27 mouse cellular contexts compared by ENCODE assay signal in genomic region chr10:17786771-17787170, GRCm38 (mm10). TPM values are rescaled to one million over a fixed set of nuclear protein-coding genes. Genes with fewer than 3 reads are reported as not detected.
DNase-seq lines count a peak whose midpoint lies in the region; ATAC-seq and TF ChIP-seq lines count a peak whose summit lies in the region.
"Had no signal": no experiment of that assay in that cellular context is flagged by ENCODE, and none has a peak within 500 bp of the region (broad histone marks: within the 10 kb centered on the region; RNA-seq: fewer than 3 reads in every experiment).

No protein-coding gene starts in this region.

- no peaks in the 10 kb centered on the region for H3K27me3 ChIP-seq in embryonic facial prominence, embryonic 11.5 days (ENCODE audit: control insufficient read depth, insufficient read depth, low read length)
- no peaks in the 10 kb centered on the region for H3K27me3 ChIP-seq in embryonic facial prominence, embryonic 10.5 days (replicated peaks; ENCODE audit: low read depth, poor library complexity, severe bottlenecking)
- H3K27me3 ChIP-seq in kidney, postnatal 0 days (ENCODE audit: insufficient read depth, low read length), result no peaks in the 10 kb centered on the region
- H3K27me3 ChIP-seq in kidney, embryonic 15.5 days, result no peaks in the 10 kb centered on the region
- H3K27me3 ChIP-seq in lung, embryonic 14.5 days (ENCODE audit: insufficient read depth, low read length), result no peaks in the 10 kb centered on the region
- H3K27me3 ChIP-seq: CH12.LX; embryonic facial prominence, embryonic 13.5 days; forebrain, embryonic 13.5 days; forebrain, embryonic 15.5 days; Patski had no signal

- no peak overlapping the region for H3K27ac ChIP-seq in embryonic facial prominence, embryonic 11.5 days (replicated peaks; ENCODE audit: low read depth, low read length)
- no peak overlapping the region for H3K27ac ChIP-seq in embryonic facial prominence, embryonic 10.5 days (replicated peaks)
- H3K27ac ChIP-seq in kidney, postnatal 0 days, result no peak overlapping the region
- H3K27ac ChIP-seq in kidney, embryonic 15.5 days, result no peak overlapping the region
- no peak overlapping the region for H3K27ac ChIP-seq in lung, embryonic 14.5 days (ENCODE audit: low read depth)
- H3K27ac ChIP-seq: embryonic facial prominence, embryonic 13.5 days; forebrain, embryonic 13.5 days; forebrain, embryonic 15.5 days had no signal

- TF ChIP-seq CTCF in kidney, postnatal 0 days (IDR thresholded peaks at IDR 0.05; ENCODE audit: low read depth), result no peak
- no peak for TF ChIP-seq CTCF in lung, embryonic 14.5 days (IDR thresholded peaks at IDR 0.05; ENCODE audit: low read depth)

- H3K9me3 ChIP-seq in embryonic facial prominence, embryonic 11.5 days (replicated peaks; ENCODE audit: control insufficient read depth, low read length), result no peaks in the 10 kb centered on the region
- no peaks in the 10 kb centered on the region for H3K9me3 ChIP-seq in embryonic facial prominence, embryonic 10.5 days
- H3K9me3 ChIP-seq in kidney, postnatal 0 days (replicated peaks; ENCODE audit: low read length), result no peaks in the 10 kb centered on the region
- no peaks in the 10 kb centered on the region for H3K9me3 ChIP-seq in kidney, embryonic 15.5 days (replicated peaks)
- no peaks in the 10 kb centered on the region for H3K9me3 ChIP-seq in lung, embryonic 14.5 days (ENCODE audit: low read depth, low read length)
- H3K9me3 ChIP-seq: embryonic facial prominence, embryonic 13.5 days; forebrain, embryonic 13.5 days; forebrain, embryonic 15.5 days; G1E had no signal

- H3K4me2 ChIP-seq in embryonic facial prominence, embryonic 11.5 days (ENCODE audit: low read depth, low read length), result no peak overlapping the region
- H3K4me2 ChIP-seq in kidney, postnatal 0 days (ENCODE audit: low read length), result no peak overlapping the region
- H3K4me2 ChIP-seq in kidney, embryonic 15.5 days, result no peak overlapping the region
- no peak overlapping the region for H3K4me2 ChIP-seq in lung, embryonic 14.5 days
- H3K4me2 ChIP-seq: embryonic facial prominence, embryonic 13.5 days; forebrain, embryonic 13.5 days; forebrain, embryonic 15.5 days had no signal

- ATAC-seq in embryonic facial prominence, embryonic 11.5 days (replicated peaks; ENCODE audit: insufficient number of reproducible peaks, low FRiP score, low TSS enrichment, low read depth), result no peak
- ATAC-seq in kidney, postnatal 0 days (replicated peaks; ENCODE audit: low FRiP score, low read depth), result no peak
- ATAC-seq in kidney, embryonic 15.5 days (replicated peaks; ENCODE audit: low FRiP score), result no peak
- no peak for ATAC-seq in lung, embryonic 14.5 days (ENCODE audit: insufficient read depth)
- ATAC-seq: activated CD4-positive, CD25-positive, alpha-beta regulatory T cell, adult 4 months; CD4-positive, CD25-positive, alpha-beta regulatory T cell, adult 4 months; forebrain, embryonic 13.5 days; forebrain, embryonic 15.5 days; forebrain, postnatal 0 days; Patski had no signal

- DNase-seq in embryonic facial prominence, embryonic 11.5 days (ENCODE audit: low spot score), result peak; percentile 33
- DNase-seq in embryonic facial prominence, embryonic 10.5 days (ENCODE audit: low spot score), result no peak
- DNase-seq in kidney, postnatal 0 days (ENCODE audit: low spot score), result peak; percentile 57
- DNase-seq in lung, embryonic 14.5 days, result peak; percentile 69
- DNase-seq in lung, postnatal 36 days, result no peak
- DNase-seq in right cerebral cortex, postnatal 36 days (ENCODE audit: low spot score in 2 of 2), result no peak
- DNase-seq: adrenal gland, adult 8-10 months; adrenal gland, postnatal 14 days; adrenal gland, postnatal 36 days; B cell, adult 2 months; cerebellum, adult 11 months; cerebellum, adult 18-20 months; cerebellum, adult 8-10 months; cerebellum, adult 9-11 months; cerebellum, postnatal 14 days; cerebellum, postnatal 36 days; embryo, embryonic 11 days; forebrain, postnatal 0 days had no signal

- no peaks in the 10 kb centered on the region for H3K36me3 ChIP-seq in embryonic facial prominence, embryonic 11.5 days (replicated peaks; ENCODE audit: control insufficient read depth, insufficient read depth, low read depth, low read length)
- no peaks in the 10 kb centered on the region for H3K36me3 ChIP-seq in embryonic facial prominence, embryonic 10.5 days (replicated peaks)
- no peaks in the 10 kb centered on the region for H3K36me3 ChIP-seq in kidney, postnatal 0 days (ENCODE audit: insufficient read depth, low read length)
- H3K36me3 ChIP-seq in kidney, embryonic 15.5 days, result no peaks in the 10 kb centered on the region
- no peaks in the 10 kb centered on the region for H3K36me3 ChIP-seq in lung, embryonic 14.5 days (ENCODE audit: insufficient read depth)
- H3K36me3 ChIP-seq: embryonic facial prominence, embryonic 13.5 days; forebrain, embryonic 15.5 days; G1E had no signal

- no peak overlapping the region for H3K4me3 ChIP-seq in embryonic facial prominence, embryonic 11.5 days (ENCODE audit: low read depth, low read length)
- H3K4me3 ChIP-seq in embryonic facial prominence, embryonic 10.5 days, result no peak overlapping the region
- H3K4me3 ChIP-seq in kidney, postnatal 0 days (replicated peaks; ENCODE audit: low read depth, low read length), result no peak overlapping the region
- no peak overlapping the region for H3K4me3 ChIP-seq in kidney, embryonic 15.5 days (replicated peaks)
- no peak overlapping the region for H3K4me3 ChIP-seq in lung, embryonic 14.5 days (ENCODE audit: low read depth, low read length)
- H3K4me3 ChIP-seq: embryonic facial prominence, embryonic 13.5 days; forebrain, embryonic 13.5 days; forebrain, embryonic 15.5 days had no signal

- 49% methylated on average over 3 of the region's 3 CpGs for WGBS in embryonic facial prominence, embryonic 11.5 days
- WGBS in embryonic facial prominence, embryonic 10.5 days, result 66% methylated on average over 3 of the region's 3 CpGs
- WGBS in kidney, postnatal 0 days, result 40% methylated on average over 3 of the region's 3 CpGs
- 50% methylated on average over 3 of the region's 3 CpGs for WGBS in kidney, embryonic 15.5 days
- WGBS in lung, embryonic 14.5 days, result 31% methylated on average over 3 of the region's 3 CpGs

- H3K9ac ChIP-seq in embryonic facial prominence, embryonic 11.5 days (replicated peaks; ENCODE audit: low read length), result no peak overlapping the region
- no peak overlapping the region for H3K9ac ChIP-seq in kidney, postnatal 0 days (ENCODE audit: low read depth, low read length)
- no peak overlapping the region for H3K9ac ChIP-seq in kidney, embryonic 15.5 days
- H3K9ac ChIP-seq in lung, embryonic 14.5 days, result no peak overlapping the region
- H3K9ac ChIP-seq: embryonic facial prominence, embryonic 13.5 days; forebrain, embryonic 13.5 days; forebrain, embryonic 15.5 days; forebrain, postnatal 0 days had no signal

- H3K4me1 ChIP-seq in embryonic facial prominence, embryonic 11.5 days (ENCODE audit: control insufficient read depth, insufficient read depth, low read length), result no peaks in the 10 kb centered on the region
- no peaks in the 10 kb centered on the region; the same call in 1 of the 2 replicates for H3K4me1 ChIP-seq in embryonic facial prominence, embryonic 10.5 days
- H3K4me1 ChIP-seq in kidney, postnatal 0 days (replicated peaks; ENCODE audit: insufficient read depth, low read length), result no peaks in the 10 kb centered on the region
- no peaks in the 10 kb centered on the region; the same call in 1 of the 2 replicates for H3K4me1 ChIP-seq in kidney, embryonic 15.5 days
- no peaks in the 10 kb centered on the region for H3K4me1 ChIP-seq in lung, embryonic 14.5 days (ENCODE audit: insufficient read depth)
- H3K4me1 ChIP-seq: embryonic facial prominence, embryonic 13.5 days; forebrain, embryonic 13.5 days; forebrain, embryonic 15.5 days had no signal

RNA-seq across cellular contexts. Expression of gene Txlnb, which starts 9.3 kb away (rescaled TPM):
- polyA plus RNA-seq in embryonic facial prominence, embryonic 11.5 days (2014; fragmentation: Nextera tagmentation; extraction: Ambion mirVana), result 1.8 and 1.9 TPM in 2 replicates
- polyA plus RNA-seq in embryonic facial prominence, embryonic 10.5 days (2016; fragmentation: Nextera tagmentation; extraction: Ambion mirVana), result 0.98 and 1.6 TPM in 2 replicates
- 0.38 TPM in 2 replicates for polyA plus RNA-seq in kidney, postnatal 0 days (2015; fragmentation: Nextera tagmentation; extraction: Ambion mirVana)
- polyA plus RNA-seq in kidney, embryonic 15.5 days (2015; fragmentation: Nextera tagmentation; extraction: Ambion mirVana), result 1.3 and 1.5 TPM in 2 replicates
- polyA plus RNA-seq in lung, embryonic 14.5 days (2014; fragmentation: Nextera tagmentation; extraction: Ambion mirVana), result 0.24 and 0.76 TPM in 2 replicates
- polyA plus RNA-seq: G1E had no signal

Comparison
In these comparisons a context has a peak if more than half of its experiments do, and no peak if none do; other contexts are left out.
1. DNase-seq: peak in embryonic facial prominence, embryonic 11.5 days (single experiment), kidney, postnatal 0 days (single experiment) and lung, embryonic 14.5 days (single experiment); none in embryonic facial prominence, embryonic 10.5 days (single experiment), lung, postnatal 36 days (single experiment) and right cerebral cortex, postnatal 36 days (0 of 2).